Mouse (Mus musculus) 416B (cell line): ENCODE measurements around the gene Shtn1.
A peak's percentile ranks its signal among the peaks of the same experiment; 100 is the strongest.

ENCODE experiments used
- DNase-seq: peaks from one replicate; pipeline ENCODE4 v3.0.0; 2011; ENCODE audit warnings: low read depth

Gene Shtn1

GRCm38 (mm10) chr19:58968731-58969506, 107.0 kb downstream of the Shtn1 start:
- DNase-seq: no peak

- no peak for DNase-seq
Observed at GRCm38 (mm10) chr19:58963011-58963410, 112.9 kb downstream of the Shtn1 start.

GRCm38 (mm10) chr19:58954779-58955178, 121.1 kb downstream of the Shtn1 start:
- DNase-seq: no peak

GRCm38 (mm10) chr19:58952236-58952635, 123.7 kb downstream of the Shtn1 start:
- DNase-seq: no peak

GRCm38 (mm10) chr19:58951521-58951920, 124.4 kb downstream of the Shtn1 start:
- DNase-seq: no peak

- peak; percentile 10 for DNase-seq
Observed at GRCm38 (mm10) chr19:58945959-58946358, 129.9 kb downstream of the Shtn1 start.

GRCm38 (mm10) chr19:58942841-58943828, 132.8 kb downstream of the Shtn1 start, which contains the start of the genes Eno4 and Hspa12a:
Eno4 (plus strand) TSS chr19:58943425.
Hspa12a (minus strand) TSS chr19:58943654.
- DNase-seq: peak; percentile 87

- DNase-seq: no peak
Observed at GRCm38 (mm10) chr19:58933062-58933461, 142.8 kb downstream of the Shtn1 start.

- DNase-seq: no peak
Observed at GRCm38 (mm10) chr19:58931081-58931800, 144.7 kb downstream of the Shtn1 start.
